Mouse (Mus musculus) heart, postnatal 0 days (tissue): ENCODE results near the gene Bsnd. TPM values are rescaled to one million over a fixed set of nuclear protein-coding genes. Genes with fewer than 3 reads are reported as not detected.

Source experiments
- ATAC-seq: fragments of 200-750 bp; cut with Nextera tagmentation; 2 replicates; pipeline ENCODE4 v1.8.0; 2017; ENCODE audit warnings: low read depth, moderate number of reproducible peaks, moderate library complexity; ENCODE audit not compliant: insufficient read depth
- DNase-seq: peaks from one replicate; pipeline ENCODE4 v3.0.0-alpha.2; 2016; ENCODE audit warnings: low spot score
- H3K27ac ChIP-seq: fragments of 300-500 bp; sonication (generic); 2 replicates; pipeline ENCODE4 v1.5.1; 2014; ENCODE audit warnings: low read depth, mild to moderate bottlenecking
- H3K27me3 ChIP-seq: fragments of 300-500 bp; sonication (generic); 2 replicates; pipeline ENCODE4 v1.6.1; 2014; ENCODE audit warnings: low read length, mixed read lengths; ENCODE audit not compliant: control insufficient read depth, insufficient read depth
- H3K36me3 ChIP-seq: fragments of 300-500 bp; sonication (generic); replicated peaks from 2 replicates; pipeline ENCODE4 v1.6.1; 2014; ENCODE audit warnings: low read length, mixed read lengths; ENCODE audit not compliant: control insufficient read depth, insufficient read depth
- H3K4me1 ChIP-seq: fragments of 300-500 bp; sonication (generic); 2 replicates; pipeline ENCODE4 v1.6.1; 2014; ENCODE audit warnings: antibody characterized with exemption; ENCODE audit not compliant: control insufficient read depth, insufficient read depth
- H3K4me2 ChIP-seq: fragments of 300-500 bp; sonication (generic); 2 replicates; pipeline ENCODE4 v1.6.1; 2014; ENCODE audit warnings: low read depth, mild to moderate bottlenecking, low read length, moderate library complexity
- H3K4me3 ChIP-seq: fragments of 300-500 bp; sonication (generic); 2 replicates; pipeline ENCODE4 v1.5.1; 2014; ENCODE audit warnings: low read depth, low read length
- H3K9ac ChIP-seq: fragments of 300-500 bp; sonication (generic); replicated peaks from 2 replicates; pipeline ENCODE4 v1.6.1; 2014; ENCODE audit warnings: low read depth, low read length, mixed read lengths
- H3K9me3 ChIP-seq: fragments of 300-500 bp; sonication (generic); replicated peaks from 2 replicates; pipeline ENCODE4 v1.6.1; 2016; ENCODE audit warnings: low read length; ENCODE audit not compliant: control insufficient read depth
- CTCF ChIP-seq: IDR thresholded peaks from 2 replicates; pipeline ENCODE4 v1.5.1; 2016; ENCODE audit warnings: antibody characterized with exemption, control low read depth, low read depth
- EP300 ChIP-seq: IDR thresholded peaks from 2 replicates; pipeline ENCODE4 v1.6.1; 2016; ENCODE audit warnings: antibody characterized with exemption, low read depth
- WGBS: fragments of 180-500 bp; shearing (Covaris S2); extraction: QIAGEN DNeasy Blood & Tissue Kit; methylation state at CpG from one replicate; pipeline ENCODE4 v1.1.7; 2014; 5-methylcytosine and 5-hydroxymethylcytosine counted together
- polyA plus RNA-seq: library from polyadenylated mRNA; unstranded; fragments of >200 nt; fragmentation: Nextera tagmentation; extraction: Ambion mirVana; gene quantifications from 2 replicates; pipeline ENCODE4 v1.2.1, GENCODE M21; 2015
- total RNA-seq: library from RNA; depleted of rRNA; stranded (reverse); fragments of >200 nt; gene quantifications from 2 replicates; pipeline ENCODE4 v1.2.3, GENCODE M21; 2014; ENCODE audit warnings: low replicate concordance

The Bsnd gene
- total and polyA plus RNA-seq, 2 experiments from 2014 or later = 0.15 TPM; not detected in 1

GRCm38 (mm10) chr4:106514606-106515005, 22.5 kb upstream of the Bsnd start:
- H3K9ac ChIP-seq = no peak overlapping the region
- TF ChIP-seq EP300 (no peak), CTCF (no peak)
- DNase-seq = no peak
- no peaks in the 10 kb centered on the region for H3K9me3 ChIP-seq
- H3K4me2 ChIP-seq = no peak overlapping the region
- no peak overlapping the region for H3K4me3 ChIP-seq
- no peaks in the 10 kb centered on the region for H3K36me3 ChIP-seq
- ATAC-seq = no peak
- no peaks in the 10 kb centered on the region for H3K27me3 ChIP-seq
- H3K4me1 ChIP-seq = no peaks in the 10 kb centered on the region
- no peak overlapping the region for H3K27ac ChIP-seq
- WGBS = 69% methylated on average over 6 of the region's 6 CpGs

DNA sequence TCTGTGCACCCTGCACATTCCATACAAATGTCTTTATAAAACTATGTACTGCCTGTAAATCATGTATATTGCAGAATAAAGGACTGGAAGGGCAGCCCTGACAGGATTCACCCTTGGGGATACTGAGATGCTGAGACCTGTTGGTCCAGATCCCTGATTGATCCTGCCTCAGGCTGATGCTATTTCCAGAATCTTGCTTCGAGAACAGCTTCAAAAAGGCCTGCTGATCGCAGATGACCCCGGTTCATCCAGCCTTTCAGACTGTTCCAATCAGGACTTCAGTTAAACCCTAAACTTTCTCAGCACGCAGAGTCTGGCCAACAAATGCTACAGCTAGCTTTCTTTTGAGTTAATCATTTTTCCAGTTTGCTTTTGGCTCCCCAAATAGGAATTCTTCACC, 17.8 kb upstream of the Bsnd start:
- Histone ChIP-seq H3K4me3 (no peak overlapping the region), H3K4me2 (no peak overlapping the region), H3K36me3 (no peaks in the 10 kb centered on the region), H3K4me1 (no peaks in the 10 kb centered on the region), H3K27ac (no peak overlapping the region), H3K9ac (no peak overlapping the region), H3K9me3 (no peaks in the 10 kb centered on the region), H3K27me3 (no peaks in the 10 kb centered on the region)
- no peak for TF ChIP-seq CTCF
- no peak for TF ChIP-seq EP300
- ATAC-seq (no peak), DNase-seq (no peak)
- 67% methylated on average over 4 of the region's 4 CpGs for WGBS

- no peaks in the 10 kb centered on the region for H3K36me3 ChIP-seq
- ATAC-seq (no peak), DNase-seq (no peak)
- no peaks in the 10 kb centered on the region for H3K27me3 ChIP-seq
- H3K9ac ChIP-seq = no peak overlapping the region
- H3K4me1 ChIP-seq = no peaks in the 10 kb centered on the region
- TF ChIP-seq CTCF = no peak
- TF ChIP-seq EP300 = no peak
- no peak overlapping the region for H3K27ac ChIP-seq
- no peaks in the 10 kb centered on the region for H3K9me3 ChIP-seq
- WGBS = 49% methylated on average over 14 of the region's 14 CpGs
- no peak overlapping the region for H3K4me2 ChIP-seq
- no peak overlapping the region for H3K4me3 ChIP-seq
These were observed 13.5 kb upstream of the Bsnd start for GRCm38 (mm10) chr4:106505453-106506058.

- Histone ChIP-seq H3K9me3 (no peaks in the 10 kb centered on the region), H3K27me3 (no peaks in the 10 kb centered on the region), H3K4me1 (no peaks in the 10 kb centered on the region), H3K9ac (no peak overlapping the region), H3K27ac (no peak overlapping the region), H3K36me3 (no peaks in the 10 kb centered on the region), H3K4me2 (no peak overlapping the region), H3K4me3 (no peak overlapping the region)
- WGBS = 94% methylated on average over 3 of the region's 3 CpGs
- DNase-seq = no peak
- no peak for ATAC-seq
- no peak for TF ChIP-seq EP300
These were observed 11.5 kb upstream of the Bsnd start for GRCm38 (mm10) chr4:106503578-106503977.

DNA sequence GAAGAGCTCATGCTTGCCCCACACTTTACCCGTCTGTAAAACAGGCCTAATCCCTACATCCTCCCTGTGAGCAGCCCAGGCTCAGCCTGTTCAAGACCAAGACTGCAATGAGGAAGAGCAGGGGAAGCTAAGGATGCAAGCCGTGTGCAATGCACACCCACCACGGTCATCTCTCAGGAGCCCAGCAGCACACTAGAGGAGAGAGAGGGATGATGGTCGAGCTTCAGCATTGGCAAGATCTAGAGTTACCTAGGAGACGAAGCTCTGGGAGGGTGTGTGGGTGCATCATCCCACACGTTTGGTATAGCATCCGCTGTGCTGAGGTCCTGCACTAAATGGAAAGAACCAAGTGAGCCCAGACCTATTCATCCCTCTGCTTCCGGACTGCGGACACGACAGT, 8.0 kb upstream of the Bsnd start:
- no peak overlapping the region for H3K9ac ChIP-seq
- H3K27me3 ChIP-seq = no peaks in the 10 kb centered on the region
- 73% methylated on average over 10 of the region's 10 CpGs for WGBS
- H3K4me1 ChIP-seq = no peaks in the 10 kb centered on the region
- no peak overlapping the region for H3K27ac ChIP-seq
- no peak for TF ChIP-seq EP300
- H3K9me3 ChIP-seq = no peaks in the 10 kb centered on the region
- H3K4me2 ChIP-seq = no peak overlapping the region
- H3K36me3 ChIP-seq = no peaks in the 10 kb centered on the region
- no peak overlapping the region for H3K4me3 ChIP-seq
- ATAC-seq (no peak), DNase-seq (no peak)

DNA sequence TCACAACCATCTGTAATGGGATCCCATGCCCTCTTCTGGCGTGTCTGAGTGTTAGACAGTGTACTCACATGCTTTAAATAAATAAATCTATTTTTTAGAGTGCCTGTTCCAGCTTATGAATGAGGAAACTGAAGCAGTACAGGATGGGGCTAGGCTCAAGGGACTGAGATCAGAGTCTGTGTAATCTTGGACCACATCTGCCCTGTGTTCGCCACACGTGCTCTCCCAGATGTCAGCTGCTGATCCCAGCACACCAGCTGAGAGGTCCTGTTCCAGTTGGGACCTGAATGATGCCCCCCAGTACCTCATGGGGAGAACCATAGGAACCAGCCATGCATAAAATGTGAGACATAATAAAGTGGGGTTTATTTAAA, 6.4 kb upstream of the Bsnd start:
- Histone ChIP-seq H3K4me3 (no peak overlapping the region), H3K27ac (no peak overlapping the region), H3K36me3 (no peaks in the 10 kb centered on the region), H3K9me3 (no peaks in the 10 kb centered on the region), H3K9ac (no peak overlapping the region), H3K4me1 (no peaks in the 10 kb centered on the region), H3K27me3 (peaks cover 6% of the 10 kb centered on the region; the same call in 1 of the 2 replicates), H3K4me2 (no peak overlapping the region)
- TF ChIP-seq CTCF (no peak), EP300 (no peak)
- DNase-seq (no peak), ATAC-seq (no peak)
- whole genome bisulfite sequencing = 43% methylated on average over 3 of the region's 3 CpGs
